Mouse (Mus musculus): ENCODE data around the gene C2cd4d.

C2cd4d gene

DNA sequence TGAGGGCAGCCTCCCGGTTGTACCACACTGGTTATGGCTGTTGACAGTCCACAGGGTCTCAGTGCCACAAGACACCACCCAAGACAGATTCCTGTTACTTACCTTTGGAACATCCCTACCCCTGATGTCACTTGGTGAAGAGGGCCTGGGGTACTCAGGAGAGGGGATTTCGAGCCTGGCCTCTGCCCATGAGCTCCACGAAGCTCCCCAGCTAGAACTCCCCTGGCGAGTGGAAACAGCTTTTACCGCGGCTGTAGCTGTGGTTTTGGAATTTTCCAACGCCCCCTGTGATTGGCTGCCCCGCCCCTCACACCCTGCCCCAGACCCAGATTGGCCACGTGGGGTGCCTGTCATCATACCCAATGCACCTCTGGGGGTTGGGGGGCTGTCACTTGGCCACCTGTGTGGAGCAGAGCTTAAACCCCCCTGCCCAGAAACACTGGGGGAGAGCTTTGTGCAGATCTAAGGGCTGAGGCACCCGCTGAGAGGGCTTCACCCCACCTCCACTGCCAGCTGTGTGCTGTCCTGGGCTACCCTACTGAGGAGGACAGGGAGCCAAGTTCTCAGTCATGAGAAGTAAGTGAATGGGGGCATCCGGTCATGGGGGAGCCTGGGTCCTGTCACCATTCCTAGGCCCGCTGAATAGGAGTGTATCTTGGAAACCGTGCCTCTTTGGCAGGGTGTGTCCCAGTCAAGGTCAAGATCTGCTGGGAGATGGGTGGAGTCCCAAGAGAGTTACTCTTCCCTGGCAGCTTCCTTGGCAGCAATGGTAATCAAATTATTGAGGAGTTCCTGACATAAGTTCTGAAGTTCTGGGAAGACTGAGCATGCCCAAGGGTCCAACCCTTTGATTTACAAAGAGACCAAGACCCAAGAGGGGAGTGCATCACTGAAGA, 15.0 kb downstream of the C2cd4d start:
- no peak for DNase-seq

DNA sequence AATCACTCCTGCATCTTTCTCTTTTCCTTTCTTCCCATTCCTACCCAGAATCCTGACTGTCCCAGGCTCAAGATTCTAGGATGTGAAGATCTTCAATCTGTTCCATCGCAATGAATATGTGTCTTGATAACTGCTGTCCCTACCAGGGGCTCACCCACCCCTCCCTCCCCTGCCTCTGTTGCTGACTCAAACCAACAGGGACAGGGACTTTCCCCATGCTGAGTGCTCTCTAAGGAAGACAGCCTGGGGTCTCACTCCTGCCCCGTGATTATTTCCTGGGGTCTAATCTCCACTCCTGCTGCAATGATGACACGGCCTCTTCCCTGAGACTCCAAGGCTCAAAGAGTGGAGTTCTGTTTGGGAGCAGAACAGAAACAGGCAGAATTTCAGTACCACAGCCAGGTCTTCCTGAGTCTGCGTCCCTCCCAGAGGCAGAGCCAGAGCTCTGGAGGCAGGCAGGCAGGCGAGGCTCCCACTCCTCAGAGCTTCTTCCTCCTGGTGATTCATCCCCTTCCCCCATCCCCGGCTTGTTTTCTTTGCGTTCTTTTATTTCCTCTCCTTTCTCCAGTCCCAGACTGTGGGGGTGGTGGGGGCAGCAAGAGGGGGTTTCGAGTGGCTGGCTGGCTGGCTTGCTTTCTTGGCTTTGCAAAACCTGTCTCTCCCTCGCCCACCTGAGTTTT, 17.7 kb downstream of the C2cd4d start:
- DNase-seq, result no peak

DNA sequence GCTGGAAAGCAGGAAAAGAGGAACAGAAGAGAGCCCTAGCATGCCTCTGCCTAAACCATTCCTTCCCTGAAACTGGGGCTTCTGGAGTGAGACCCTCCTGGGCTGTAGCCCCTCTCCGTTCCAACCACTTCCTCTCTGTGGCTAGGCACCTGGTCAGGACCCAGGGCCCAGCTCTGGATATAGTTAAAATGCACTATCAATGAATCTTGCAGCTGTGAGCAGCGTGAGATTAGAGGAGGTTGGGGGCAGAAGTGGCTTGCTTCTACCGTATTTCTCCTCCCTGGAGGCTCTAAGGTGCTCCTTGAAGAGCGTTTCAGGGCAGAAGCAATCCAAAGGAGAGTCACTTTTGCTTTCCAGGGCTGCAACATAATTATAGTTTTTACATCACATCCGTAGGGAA, 20.1 kb downstream of the C2cd4d start:
- no peak for DNase-seq

DNA sequence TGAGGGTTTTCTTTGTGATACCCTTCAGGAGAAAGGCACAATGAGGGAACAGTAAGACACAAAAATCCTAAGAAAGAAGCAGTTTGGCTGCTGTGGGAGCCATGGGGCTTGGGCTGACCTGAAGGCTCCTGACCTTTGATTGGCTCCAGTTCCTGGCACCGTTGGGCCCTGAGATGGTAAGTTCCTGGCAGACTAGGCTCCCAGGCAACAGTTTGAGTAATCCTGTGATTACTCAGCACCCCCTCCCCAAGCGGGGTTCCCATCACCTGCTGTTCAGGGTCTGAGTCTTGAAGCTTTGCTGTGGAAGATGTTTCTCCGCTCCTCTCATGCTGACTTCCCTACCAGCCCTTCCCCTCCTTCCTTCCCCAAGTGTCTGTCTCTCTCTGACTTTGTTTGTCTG, 21.2 kb downstream of the C2cd4d start:
- no peak for DNase-seq

DNA sequence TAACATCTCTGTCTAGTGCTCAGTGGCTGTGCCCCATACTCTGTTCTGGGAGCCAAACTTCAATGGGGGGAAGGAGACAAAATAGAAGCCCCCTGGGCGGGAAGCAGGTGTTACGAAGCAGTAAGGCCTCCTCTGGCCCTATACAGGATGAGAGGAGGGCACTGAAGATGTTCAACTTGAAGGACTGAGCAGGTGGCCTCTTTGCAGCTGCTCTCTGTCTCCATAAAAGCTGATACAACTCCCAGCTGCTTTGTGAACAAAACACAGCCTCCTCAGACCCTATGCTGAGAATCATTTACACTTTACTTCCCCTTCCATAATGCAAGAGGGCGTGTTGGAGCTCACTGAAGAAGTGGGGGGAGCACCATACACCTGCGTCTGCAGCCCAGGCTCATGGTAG, 24.4 kb downstream of the C2cd4d start:
- DNase-seq, result no peak

DNA sequence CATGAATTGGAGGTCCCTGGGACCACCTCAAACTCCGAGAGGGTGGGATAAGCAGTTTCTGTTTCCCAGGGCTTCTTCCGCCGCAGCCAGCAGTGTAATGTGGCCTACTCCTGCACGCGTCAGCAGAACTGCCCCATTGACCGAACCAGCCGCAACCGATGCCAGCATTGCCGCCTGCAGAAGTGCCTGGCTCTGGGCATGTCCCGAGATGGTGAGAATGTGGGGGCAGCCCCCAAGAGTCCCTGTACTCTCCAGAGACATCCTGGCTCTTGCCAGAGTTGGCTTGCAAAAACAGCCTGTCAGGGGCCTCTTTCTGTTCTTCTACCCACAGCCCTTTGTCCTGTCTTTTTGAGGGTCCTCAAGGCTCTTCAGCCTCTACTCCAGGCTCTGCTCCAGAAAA, 25.2 kb downstream of the C2cd4d start:
- DNase-seq, result no peak

DNA sequence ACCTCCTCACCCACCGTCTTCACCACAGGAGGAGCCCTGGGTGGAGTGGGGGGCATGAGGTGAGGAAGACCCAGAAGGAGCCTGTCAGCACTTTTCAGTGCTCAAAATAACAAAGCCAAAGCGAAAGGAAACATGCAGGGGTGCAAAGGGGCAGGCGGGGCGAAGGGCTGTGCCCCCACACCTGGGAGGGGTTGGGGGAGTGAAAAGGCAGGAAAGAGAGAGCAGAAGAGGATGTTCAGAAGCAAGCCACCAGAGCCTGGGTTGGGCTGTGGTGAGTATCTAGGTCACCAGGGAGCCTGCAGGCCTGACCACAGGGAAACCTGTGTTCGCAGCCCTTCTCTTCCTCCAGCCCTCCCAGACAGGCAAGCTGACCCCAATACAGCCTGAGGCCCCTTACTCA, 25.8 kb downstream of the C2cd4d start:
- no peak for DNase-seq

DNA sequence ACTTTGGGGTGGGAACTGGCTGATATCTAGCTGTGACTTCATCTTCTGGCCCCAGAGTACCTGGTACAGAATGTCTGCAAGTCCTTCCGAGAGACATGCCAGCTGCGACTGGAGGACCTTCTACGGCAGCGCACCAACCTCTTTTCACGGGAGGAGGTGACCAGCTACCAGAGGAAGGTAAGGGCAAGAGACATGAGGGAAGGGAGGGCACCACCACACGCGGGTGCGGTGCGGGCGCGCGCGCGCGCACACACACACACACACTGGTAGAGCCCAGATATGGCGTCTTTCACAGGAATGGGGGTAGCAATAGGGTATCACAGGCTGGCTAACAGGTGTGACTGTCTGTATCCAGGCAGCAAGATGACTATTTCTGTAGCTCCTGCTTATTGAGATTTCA, 27.2 kb downstream of the C2cd4d start:
- no peak for DNase-seq

DNA sequence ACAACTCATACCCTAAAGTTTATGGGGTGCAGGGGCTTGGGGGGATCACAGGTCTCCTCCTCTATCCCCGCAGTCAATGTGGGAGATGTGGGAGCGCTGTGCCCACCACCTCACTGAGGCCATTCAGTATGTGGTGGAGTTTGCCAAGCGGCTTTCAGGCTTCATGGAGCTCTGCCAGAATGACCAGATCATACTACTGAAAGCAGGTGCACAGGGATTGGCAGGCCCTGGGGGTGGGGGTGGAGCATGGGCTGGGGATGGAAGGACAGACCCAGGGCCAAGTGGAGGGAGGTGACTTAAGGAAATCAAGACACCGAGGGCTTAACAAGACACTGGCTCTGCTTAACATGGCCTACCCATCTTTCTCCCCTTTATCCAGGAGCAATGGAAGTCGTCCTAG, 28.8 kb downstream of the C2cd4d start:
- peak; percentile 74 to 83 for DNase-seq

DNA sequence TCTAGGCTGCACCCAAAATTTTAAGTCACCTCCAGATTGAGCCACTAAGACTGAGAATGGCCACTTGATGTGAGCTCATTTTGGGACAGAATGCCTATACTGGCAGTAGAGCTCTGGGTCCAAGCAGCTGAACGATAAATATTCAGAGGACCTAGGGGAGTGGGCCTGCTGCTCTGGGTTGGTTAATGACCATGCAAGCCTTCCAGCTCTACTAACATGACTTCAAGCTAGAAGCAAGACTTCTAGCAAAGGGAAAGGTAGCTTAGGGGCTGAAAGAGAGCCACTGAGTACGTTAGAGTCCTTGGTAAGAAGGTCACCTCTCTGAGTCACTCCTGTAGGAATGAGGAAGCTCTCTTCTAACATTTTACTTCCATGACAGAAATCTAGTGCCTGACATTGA, 29.9 kb downstream of the C2cd4d start:
- no peak for DNase-seq

DNA sequence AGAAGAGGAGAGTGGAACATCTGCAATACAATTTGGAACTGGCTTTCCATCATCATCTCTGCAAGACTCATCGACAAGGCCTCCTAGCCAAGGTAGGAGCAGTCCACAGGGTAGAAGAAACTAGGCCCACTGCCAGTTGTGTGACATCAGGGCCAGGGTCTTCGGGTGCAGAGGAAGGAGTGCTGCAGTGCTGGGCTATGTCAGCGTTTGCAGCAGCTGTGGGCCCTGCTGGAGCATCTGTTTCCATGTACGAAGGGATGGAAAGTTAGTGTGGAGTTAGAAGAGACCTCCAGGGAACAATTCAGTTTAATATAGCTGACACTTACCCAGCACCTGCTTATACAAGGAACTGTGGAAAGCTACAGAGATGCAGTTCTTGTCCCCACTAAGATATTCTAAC, 30.8 kb downstream of the C2cd4d start:
- no peak for DNase-seq

DNA sequence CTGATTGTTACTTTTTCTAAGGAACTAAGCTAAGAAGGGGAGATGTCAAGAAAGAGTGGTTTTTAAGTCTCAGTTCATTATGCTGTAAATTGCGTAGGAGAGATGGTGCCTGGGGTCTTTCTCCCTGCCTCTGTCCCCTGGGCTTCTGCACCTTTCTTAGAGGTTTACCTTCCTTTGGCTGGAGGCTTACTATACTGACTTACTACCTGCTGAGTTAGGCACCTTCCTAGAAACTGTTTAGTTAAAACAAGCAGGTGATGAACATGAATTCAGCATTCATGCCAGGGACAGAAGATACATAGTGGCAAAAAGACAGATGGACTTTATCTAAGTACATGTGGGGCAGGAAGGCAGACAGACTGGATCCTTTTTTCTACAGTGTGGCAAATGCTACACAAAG, 34.1 kb downstream of the C2cd4d start:
- no peak for DNase-seq

DNA sequence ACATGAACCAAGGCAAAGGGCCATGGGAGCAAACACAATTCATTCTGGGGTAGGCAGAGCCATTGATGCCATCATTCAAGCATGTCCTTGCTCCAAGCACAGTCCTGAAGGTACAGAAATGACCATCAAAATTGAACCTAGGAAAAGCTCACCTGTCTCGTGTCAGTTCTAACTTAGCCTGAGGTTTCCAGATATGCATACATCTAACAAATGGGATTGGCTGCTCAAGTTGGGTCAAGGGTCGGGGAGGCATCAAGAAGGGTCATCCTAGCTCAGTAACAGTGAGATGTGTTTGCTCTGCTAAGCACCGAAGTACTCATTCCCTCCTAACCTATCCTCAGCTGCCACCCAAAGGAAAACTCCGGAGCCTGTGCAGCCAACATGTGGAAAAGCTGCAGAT, 34.6 kb downstream of the C2cd4d start:
- no peak for DNase-seq

DNA sequence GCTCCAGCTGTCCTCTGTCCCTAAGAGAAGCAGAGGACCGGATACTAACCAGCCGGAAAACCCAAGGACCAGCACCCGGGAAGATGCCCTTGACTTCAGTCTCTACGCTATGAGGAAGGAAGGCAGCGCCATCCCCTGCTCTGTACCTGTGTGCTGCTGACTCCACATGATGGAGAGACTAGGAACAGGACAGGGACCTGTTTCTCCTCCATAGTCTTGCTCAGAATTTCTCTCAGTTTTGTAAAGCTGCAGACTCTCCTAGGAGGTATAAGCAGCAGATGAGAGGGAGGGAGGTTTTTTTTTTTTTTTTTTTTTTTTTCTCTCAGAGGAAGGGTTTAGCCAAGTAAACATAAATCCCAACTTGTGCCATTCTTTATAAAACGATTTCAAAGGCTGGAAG, 36.0 kb downstream of the C2cd4d start, which contains the start of gene Lingo4:
TSS of gene Lingo4 (plus strand) at position 301 of the 400 bp plus-strand sequence.
- DNase-seq, result no peak

DNA sequence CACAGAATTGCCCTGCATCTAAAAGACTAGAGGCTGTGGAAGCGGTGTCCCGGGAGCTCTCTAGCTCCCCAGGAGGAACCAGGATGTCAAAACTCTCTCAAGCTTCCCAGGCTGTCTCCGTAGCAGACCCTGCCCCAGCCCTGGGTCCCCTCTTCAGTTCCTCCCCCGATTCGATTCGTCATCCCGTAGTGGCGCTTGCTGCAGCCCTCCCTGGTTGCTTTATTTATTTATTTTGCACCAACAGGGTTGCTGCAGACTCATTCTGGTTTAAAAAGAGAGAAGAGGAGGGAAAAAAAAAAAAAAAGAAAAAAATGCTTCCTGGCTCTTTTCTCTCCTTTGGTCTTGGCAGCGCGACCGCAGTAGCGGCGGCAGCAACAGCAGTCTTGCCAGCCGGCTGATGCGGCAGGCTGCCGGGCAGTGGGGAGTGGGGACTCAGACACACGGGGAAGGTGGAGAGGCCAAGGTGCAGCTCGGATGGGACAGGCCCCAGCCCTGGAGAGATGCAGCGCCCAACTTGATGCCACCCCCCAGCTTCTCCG, 36.8 kb downstream of the C2cd4d start:
- peak; percentile 54 to 61 for DNase-seq

DNA sequence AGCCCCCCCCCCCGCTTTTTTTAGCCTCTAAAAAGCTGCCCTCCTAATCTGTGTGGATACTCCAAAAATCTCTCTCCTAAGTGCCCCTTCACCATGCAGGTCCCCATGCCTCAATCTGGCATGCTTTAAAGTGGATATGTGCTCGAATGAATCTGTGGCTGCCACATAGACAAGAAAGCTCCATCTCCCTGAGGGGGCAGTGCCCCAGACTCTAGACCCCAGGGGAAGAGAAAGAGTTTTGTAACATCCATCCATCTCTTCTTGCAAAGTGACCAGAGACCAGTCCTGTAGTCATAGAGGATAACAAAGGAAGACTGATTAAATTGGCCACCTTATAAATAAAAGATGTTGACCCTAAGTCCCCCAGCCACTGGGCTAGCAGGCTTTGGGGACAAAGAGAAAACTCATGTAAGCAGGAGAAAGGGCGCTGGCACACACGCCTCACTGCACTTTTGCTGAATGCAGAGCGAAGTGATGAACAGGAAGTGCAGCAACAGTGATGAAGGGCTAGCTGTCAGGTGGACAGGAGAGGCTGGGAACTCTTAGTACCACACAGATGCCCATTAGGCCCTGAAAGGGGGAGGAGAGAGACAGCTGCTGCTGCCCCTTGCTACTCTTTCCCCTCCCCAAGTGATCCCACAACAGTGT, 37.5 kb downstream of the C2cd4d start:
- no peak for DNase-seq

DNA sequence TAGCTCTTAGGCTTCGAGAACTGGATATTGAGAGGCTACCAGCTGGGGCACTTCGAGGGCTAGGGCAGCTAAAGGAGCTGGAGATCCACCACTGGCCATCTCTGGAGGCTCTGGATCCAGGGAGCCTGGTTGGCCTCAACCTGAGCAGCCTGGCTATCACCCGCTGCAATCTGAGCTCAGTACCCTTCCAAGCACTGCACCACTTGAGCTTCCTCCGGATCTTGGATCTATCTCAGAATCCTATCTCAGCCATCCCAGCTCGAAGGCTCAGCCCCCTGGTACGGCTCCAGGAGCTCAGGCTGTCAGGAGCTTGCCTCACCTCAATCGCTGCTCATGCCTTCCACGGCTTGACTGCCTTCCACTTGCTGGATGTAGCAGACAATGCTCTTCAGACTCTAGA, 40.2 kb downstream of the C2cd4d start:
- no peak for DNase-seq

DNA sequence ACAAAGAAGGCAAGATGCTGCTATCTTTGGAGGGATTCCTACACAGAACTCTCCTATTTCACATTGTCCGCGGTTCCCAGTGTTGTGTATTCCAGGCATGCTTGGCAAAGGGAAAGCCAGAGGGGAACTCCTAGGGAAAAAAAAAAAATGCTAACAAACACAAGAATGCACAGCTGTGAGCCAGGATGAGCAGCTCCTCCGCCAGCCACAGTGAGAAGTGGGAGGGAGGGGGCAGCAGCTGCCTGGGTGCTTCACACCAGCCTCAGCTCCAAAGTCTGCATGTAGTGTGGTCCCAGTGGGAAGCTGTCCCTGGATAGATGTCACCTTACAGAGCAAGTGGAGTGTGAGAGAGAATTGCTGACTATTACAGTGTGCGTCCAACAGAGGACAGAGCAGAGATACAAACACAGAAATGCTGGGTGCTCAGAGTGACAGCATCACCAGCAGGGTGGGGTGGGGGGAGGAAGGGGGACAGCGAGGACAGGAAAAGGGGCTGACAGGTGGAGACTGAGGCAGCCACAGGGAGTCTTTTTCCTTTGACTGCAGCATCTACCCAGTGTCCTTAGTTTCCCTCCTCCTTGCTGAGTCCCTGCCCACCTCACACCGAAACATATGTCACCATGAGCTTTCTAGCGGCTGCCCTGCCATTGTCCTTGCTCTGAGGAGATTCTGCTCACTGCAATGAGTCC, 42.3 kb downstream of the C2cd4d start:
- DNase-seq, result no peak

DNA sequence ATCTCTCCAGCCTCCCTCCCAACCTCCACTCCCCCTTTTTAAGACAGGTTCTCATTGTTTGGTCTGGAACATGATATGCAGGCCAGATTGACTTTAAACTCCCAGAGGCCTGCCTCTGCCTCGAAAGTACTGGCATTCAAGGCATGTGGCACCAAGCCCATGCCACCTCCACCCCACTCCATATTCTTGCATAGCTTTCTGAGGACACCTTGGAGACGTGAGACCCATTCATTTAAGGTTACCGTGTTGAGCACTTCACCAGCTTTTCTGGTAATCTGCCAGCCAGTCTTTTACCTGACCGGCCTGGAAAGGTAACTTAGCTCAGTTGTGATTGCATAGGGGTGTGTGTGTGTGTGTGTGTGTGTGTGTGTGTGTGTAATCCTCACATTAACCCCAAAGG, 43.3 kb downstream of the C2cd4d start:
- DNase-seq, result no peak

DNA sequence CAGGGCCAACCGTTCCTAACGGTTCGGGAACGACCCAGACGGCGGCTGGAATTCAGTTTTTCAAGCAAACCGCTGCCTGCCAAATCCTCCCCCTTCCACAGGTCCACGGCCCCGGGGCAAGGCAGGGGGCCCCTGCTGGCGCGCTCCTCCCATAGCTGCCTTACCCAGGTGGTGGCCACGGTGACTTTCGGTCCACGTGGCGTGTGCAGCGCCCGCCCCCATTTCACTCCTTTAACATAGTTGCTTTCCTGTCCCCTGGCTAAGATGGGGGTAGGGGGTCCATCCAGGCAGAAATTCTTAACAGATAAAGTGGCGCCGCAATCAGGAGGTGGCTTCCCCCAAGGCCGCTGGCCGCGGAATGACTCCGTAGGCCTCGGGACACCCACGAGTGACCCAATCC, 50.3 kb downstream of the C2cd4d start:
- DNase-seq, result no peak

DNA sequence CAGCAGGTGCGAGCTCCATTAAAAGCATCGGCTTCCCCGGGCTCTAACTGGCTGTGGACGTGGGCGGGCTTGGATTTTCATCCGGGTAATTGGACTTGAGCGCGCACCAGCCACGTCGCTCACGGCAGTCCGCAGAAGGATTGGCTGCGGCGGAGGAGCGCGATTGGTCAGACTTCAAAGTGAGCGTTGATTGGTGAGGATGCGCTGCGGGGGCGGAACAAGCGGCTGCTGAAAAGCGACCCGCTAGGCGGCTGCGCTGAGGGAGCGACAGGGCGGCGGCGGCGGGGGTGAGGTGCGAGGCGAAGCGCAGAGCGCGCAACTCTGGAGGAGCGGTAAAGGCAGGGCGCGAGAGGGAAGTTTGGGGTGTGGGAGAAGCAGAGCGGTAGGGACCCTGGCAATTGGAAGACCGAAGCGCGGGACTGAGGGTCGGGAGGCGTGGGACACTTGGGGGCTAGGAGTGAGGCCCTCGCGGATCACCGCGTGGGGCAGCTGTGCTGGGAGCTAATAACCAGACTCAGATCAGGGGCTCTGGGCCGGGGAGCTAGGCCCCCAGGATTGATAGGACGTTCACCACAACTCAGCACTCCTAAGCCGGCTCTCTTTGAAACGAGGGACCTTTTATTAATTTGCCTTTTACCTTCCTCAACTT, 50.9 kb downstream of the C2cd4d start, which contains the start of gene Tdrkh:
TSS of gene Tdrkh (plus strand) at position 243 of the 649 bp plus-strand sequence.
- peak; percentile 98 for DNase-seq
